Mouse (Mus musculus) NIH3T3 (cell line): ENCODE measurements around the gene Chsy1.
"Not testable (repeated sequence)": the region's sequence is repeated elsewhere in the genome, so short reads cannot be mapped to it uniquely, and the experiment has no call there.

Experiments
- DNase-seq: peaks from one replicate; pipeline ENCODE4 v3.0.0-alpha.2; 2012; ENCODE audit warnings: low read depth

The Chsy1 gene

DNA sequence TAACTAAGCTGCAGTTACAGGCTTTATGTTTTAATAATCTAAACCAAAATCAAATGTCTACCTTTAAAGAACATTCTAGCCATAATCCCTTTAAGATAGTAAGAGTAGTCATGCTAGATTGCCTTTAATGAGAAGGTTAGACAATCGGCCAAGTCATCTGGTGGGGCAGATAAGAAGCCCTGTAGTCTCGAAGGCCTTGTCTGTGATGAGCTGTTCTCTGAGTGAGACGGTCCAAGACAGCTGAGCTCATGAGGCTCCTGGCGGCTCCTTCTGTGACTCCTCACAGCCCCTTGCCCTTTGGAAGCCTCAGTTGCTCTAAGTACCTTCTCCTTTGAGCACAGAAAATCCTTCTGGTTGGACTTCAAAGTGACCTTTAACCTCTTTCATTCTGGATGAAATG, 67.6 kb downstream of the Chsy1 start:
- DNase-seq, result no peak

- DNase-seq, result peak; percentile 73
Observed at GRCm38 (mm10) chr7:66178101-66178500, 68.8 kb downstream of the Chsy1 start.

DNA sequence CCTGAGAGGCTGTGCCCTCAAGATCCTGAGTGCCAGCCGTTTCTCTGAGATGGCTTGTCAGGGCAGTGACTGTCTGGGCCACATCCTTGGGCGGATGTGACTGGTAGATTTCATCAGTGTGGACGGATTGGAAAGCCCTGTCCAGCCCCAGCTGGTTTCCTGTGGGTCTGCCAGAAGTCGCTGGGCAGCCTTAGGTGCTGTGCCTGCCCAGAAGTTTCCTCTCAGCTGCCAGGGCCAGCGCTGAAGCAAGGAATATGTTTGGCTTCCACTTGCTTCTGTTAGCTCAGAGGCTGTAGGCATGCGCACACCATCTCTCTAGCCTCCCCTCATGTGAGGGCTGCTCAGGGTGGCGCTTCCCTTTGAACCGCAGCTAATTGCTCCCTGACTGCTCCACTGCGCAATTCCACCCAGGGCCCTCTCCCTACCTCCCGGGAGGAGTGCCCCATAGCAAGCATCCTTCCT, 69.8 kb downstream of the Chsy1 start:
- peak; percentile 37 for DNase-seq

- no peak for DNase-seq
Observed at GRCm38 (mm10) chr7:66179711-66180110, 70.4 kb downstream of the Chsy1 start.

GRCm38 (mm10) chr7:66180260-66180659, 70.9 kb downstream of the Chsy1 start:
- DNase-seq, result no peak

GRCm38 (mm10) chr7:66180711-66181365, 71.5 kb downstream of the Chsy1 start:
- peak; percentile 44 for DNase-seq

- DNase-seq, result no peak
Observed at GRCm38 (mm10) chr7:66182075-66182715, 72.9 kb downstream of the Chsy1 start.

- no peak for DNase-seq
Observed at GRCm38 (mm10) chr7:66183404-66183803, 74.1 kb downstream of the Chsy1 start.

- no peak for DNase-seq
Observed at GRCm38 (mm10) chr7:66184026-66184425, 74.7 kb downstream of the Chsy1 start.

DNA sequence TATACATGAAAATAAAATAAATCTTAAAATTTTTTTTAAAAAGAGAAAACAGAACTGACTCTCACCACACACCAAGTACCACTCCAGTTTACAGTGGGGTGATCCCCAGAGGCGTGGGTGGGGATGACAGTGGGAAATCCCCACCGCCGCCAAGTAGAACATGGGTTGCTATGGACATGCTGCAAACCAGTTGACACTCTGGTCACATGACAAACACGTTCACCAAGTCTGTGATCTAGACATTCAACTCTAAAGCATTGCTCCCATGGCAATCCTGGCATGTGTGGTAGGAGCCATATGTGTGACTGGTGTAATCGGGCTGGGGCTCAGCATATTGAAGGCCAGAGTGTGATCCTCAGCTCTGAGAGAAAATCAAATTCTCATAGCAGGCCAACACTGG, 76.1 kb downstream of the Chsy1 start:
- no peak for DNase-seq

- DNase-seq, result no peak
Observed at GRCm38 (mm10) chr7:66187581-66188231, 78.4 kb downstream of the Chsy1 start.

GRCm38 (mm10) chr7:66190385-66190784, 81.1 kb downstream of the Chsy1 start:
- not testable (repeated sequence) for DNase-seq

GRCm38 (mm10) chr7:66194511-66194910, 85.2 kb downstream of the Chsy1 start:
- DNase-seq, result peak; percentile 51

DNA sequence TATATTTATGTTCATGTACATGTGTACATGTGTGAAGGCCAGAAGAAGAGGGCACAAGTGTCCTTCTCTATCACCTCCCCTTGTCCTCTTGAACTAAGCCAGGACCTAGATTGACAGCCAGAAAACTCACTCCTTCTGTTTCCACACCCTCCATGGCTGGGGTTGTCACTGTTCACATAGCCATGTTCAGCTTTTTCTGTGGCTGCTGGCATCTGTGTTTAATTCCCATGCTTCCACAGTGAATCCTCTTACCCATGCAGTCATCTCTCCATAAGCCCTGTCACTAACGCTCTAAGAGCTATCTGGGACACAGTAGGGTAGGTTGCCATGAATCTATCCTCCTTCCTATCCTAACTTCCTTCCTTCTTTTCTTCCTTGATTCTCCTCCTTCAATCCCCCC, 86.6 kb downstream of the Chsy1 start:
- no peak for DNase-seq

- no peak for DNase-seq
Observed at GRCm38 (mm10) chr7:66196609-66197445, 87.5 kb downstream of the Chsy1 start.

DNA sequence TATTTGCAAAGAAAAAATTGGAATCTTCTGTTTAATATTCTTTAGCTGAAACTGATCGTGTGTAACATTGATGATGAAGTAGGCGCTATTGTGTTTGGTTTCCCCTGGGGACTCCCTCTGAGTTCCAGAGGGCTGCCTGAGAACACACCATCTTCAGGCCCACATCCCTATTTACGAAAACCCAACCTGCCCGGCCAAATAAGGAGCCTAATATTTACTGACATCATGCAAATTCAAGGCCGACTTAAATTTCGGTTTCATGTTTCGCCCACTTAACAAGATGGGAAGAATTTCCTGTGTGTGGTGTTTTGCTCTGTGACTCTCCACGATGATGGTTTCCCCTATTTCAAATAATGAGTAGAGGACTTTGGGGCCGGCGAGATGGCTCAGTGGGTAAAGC, 89.1 kb downstream of the Chsy1 start:
- DNase-seq, result no peak

DNA sequence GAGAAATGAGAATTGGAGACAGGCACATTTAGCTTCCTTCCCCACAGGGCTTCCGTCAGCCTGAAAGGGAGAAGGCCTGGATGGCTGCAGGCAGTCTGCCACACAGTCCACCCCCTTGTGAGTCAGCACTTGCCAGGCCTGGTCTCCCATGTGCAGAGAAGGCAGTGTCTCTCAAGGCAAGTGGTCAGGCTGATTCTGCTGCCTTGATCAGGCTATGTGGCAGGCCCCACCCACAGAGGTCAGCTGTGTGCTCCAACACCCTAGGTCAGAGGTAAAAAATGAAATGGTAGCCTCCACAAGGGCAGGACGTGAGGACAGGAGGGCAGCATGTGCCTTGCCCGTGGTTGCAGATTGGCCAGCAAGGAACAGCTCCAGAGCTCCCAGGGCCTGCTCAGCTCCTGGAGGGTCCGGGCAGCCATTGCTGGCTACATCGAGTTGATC, 90.1 kb downstream of the Chsy1 start:
- peak; percentile 89 for DNase-seq

DNA sequence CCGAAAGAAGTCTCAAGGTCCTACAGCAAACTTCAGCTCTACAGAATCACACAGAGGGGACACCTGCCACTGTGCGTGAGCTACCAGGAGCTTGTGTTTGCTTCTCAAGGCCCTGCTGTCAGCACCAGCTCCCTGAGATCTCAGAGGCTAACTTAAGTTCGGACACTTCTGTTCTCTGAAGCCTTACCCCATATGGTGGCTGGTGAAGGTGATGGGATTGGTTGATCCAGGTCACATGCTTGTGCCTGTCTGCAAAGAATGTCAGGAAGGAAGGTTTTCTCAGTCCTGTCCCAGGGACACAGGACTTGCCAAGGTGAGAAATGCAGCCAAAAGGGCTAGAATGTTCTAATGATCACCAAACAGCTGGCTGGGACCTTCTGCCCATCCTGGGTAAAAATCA, 91.1 kb downstream of the Chsy1 start:
- no peak for DNase-seq

DNA sequence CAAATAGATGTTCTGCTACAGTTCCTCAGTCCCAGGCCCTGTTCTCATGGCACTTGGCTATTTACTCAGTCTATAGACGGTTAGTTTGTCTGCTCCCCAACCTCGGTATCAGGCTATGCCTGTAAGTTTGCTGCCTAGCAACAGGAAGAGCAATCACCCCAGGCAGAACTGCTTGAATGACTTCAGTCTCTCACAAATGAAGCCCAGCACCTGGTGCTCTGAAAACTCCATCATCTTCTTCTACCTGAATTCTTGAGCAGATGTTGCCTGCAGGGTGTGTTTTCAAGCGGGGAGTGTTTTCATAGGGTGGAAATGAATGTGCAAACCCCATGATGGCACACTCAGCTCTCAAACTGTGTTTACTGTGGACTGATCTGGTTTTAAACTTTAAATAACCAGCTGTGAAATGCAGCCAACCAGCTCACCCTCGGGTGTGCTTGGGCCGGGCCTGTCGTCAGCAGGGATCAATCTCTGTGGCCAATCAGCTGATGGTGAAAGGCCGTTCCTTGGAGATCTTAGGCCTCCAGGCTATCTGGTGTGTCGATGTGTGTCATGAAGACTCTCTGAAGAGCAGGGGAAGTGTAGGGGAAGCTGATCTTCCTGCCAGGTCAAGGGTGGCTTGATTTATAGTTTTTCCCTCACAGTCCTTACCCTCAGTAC, 91.6 kb downstream of the Chsy1 start:
- peak; percentile 67 for DNase-seq

- DNase-seq, result peak; percentile 46
Observed at GRCm38 (mm10) chr7:66201657-66202056, 92.3 kb downstream of the Chsy1 start.

DNA sequence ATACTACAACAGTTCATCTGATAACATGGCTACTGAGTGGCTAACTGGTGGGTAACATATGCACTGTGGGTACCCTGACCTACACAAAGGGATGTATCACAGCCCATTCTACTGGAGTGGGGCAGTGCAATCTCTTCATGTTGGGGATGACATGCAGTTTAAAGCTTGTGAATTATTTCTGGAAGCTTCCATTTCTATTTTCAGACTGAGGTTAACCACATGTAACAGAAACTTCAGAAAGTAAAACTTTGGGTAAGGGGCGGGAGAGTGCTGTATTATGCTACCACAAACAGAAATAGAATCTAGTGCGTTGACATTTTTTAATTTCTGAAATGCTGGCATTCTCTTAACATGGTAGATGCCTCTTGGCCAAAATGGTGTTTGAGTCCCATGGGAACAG, 100.6 kb downstream of the Chsy1 start:
- no peak for DNase-seq

- DNase-seq, result no peak
Observed at GRCm38 (mm10) chr7:66212887-66213286, 103.6 kb downstream of the Chsy1 start.
